Mouse (Mus musculus) embryo, embryonic 11 days (tissue): ENCODE measurements around the gene Gzme.
"Not testable (repeated sequence)": the region's sequence is repeated elsewhere in the genome, so short reads cannot be mapped to it uniquely, and the experiment has no call there.

Source experiments
- DNase-seq: peaks from one replicate; pipeline ENCODE4 v3.0.0-alpha.2; 2015

The Gzme gene

DNA sequence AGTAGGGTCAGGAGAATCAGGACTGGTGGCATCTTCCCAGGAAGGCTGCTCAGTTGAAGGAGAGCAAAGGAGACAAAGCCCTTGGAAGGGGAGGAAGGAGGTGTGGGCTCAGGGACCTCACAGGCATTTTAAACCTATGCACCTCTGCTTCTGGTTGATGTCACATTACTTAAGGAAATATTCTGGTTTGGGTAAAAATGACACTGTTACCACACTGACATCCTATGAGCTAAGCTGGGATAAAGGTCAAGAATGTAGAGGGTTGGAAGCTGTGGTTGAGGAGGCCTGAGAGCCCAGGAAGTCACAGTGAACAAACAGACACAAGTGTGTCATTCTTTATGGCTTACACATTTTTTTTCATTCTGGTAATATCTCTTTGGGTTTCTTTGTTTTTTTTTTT lies at the start of gene Gzme:
Gene Gzme, minus strand, starts transcription at position 101 of the 400 bp plus-strand sequence.
- DNase-seq: no peak

DNA sequence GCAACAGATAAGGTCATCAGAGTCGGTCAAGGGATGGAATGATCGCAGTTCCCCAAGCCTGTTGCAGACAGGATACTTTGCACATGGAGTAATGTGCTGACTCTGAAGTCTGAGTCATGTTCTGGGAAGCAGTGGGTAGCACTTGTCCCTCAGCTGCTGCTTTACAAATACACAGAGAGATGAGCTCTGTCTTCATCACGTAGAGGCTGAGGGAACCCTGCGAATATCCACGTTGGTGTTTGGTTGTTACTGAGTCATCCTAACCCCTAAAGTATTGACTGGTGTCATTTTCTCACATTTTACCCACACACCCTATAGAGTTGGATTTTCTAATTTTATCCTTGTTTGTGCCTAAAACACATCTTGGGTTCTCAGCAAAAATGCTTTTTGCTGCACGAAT lies 47.6 kb upstream of the Gzme start:
- no peak for DNase-seq

DNA sequence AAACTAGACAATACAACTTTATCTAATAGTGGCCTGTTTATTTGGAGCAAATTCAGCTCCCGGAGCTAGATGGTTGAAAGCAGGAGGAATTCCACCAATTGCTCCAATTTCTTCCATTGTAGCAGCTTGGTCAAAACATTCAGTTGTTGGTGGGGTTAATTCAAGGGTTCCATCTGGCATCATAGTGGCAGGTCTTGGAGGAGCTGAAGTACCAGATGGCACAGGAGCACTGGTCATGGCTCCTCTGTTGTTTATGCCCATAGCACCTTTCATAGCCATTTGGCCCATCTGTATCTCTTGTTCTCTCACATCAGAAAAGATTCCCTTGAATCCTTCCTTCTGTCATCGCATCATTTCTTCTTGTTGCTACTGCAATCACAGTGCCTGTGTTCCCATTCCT lies 41.7 kb upstream of the Gzme start:
- DNase-seq: no peak

DNA sequence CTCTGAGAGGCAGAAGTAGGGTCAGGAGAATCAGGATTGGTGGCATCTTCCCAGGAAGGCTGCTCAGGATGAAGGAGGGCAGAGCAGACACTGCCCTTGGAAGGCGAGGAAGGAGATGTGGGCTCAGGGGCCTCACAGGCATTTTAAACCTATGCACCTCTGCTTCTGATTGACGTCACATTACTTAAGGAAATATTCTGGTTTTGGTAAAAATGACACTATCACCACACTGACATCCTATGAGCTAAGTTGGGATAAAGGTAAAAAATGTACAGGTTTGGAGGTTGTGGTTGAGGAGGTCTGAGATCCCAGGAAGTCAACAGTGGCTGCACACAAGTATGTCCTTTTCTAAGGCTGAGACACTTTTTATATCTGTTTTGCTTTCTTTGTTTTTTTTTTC lies 39.1 kb upstream of the Gzme start, which contains the start of gene Gzmg:
Gene Gzmg, minus strand, starts transcription at position 101 of the 400 bp plus-strand sequence.
- DNase-seq: not testable (repeated sequence)

DNA sequence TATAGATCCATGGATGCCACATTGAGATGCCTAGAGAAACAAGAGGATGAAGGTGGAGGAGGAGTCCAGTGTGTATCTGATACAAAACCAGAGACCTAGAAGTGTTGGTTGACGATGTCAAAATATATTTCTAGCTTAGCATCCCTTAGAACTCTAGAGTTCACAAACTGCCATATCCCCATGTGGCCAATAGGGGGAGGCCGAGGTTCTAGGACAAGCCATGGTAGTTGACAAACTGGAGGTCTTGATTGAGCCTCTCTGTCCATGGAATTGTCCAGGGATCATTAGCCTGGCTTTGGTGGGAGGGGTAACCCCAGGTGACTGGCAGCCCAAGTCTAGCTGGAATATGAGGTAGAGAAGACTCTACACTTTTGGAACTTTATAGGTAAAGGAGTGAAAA lies 34.9 kb upstream of the Gzme start:
- no peak for DNase-seq

DNA sequence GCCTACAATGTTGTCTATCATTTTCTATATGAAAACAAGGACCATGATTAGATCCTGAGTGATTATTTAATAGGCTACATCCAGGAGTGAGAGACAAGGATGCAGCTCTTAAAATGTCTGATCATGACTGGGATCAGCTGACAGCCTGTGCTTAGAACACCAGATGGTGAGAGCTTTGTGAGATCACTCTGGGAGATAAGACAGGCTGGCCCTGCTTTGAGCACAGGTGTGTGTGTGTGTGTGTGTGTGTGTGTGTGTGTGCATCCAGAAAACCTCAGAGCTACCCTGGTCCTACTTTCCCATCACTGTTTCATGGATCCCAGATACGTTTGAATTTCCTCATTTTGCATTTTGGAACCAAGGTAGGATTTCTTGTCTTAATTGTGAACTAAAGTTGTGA lies 13.2 kb upstream of the Gzme start:
- DNase-seq: not testable (repeated sequence)

DNA sequence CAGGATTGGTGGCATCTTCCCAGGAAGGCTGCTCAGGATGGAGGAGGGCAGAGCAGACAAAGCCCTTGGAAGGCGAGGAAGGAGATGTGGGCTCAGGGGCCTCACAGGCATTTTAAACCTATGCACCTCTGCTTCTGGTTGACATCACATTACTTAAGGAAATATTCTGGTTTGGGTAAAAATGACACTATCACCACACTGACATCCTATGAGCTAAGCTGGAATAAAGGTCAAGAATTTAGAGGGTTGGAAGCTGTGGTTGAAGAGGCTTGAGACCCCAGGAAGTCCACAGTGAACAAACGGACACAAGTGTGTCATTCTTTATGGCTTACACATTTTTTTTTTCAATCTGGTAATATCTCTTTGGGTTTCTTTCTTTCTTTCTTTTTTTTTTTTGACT lies 12.1 kb upstream of the Gzme start, which contains the start of gene Gzmd:
Gene Gzmd, minus strand, starts transcription at position 101 of the 400 bp plus-strand sequence.
- DNase-seq: not testable (repeated sequence)

DNA sequence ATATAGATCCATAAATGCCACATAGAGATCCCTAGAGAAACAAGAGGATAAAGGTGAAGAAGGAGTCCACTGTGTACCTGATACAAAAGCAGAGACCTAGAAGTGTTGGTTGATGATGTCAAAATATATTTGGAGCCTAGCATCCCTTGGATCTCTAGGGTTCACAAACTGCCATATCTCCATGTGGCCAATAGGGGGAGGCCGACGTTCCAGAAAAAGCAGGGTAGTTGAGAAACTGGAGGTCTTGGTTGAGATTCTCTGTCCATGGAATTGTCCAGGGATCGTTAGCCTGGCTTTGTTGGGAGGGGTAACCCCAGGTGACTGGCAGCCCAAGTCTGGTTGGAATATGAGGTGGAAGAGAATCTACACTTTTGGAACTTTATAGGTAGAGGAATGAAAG lies 7.9 kb upstream of the Gzme start:
- DNase-seq: no peak

DNA sequence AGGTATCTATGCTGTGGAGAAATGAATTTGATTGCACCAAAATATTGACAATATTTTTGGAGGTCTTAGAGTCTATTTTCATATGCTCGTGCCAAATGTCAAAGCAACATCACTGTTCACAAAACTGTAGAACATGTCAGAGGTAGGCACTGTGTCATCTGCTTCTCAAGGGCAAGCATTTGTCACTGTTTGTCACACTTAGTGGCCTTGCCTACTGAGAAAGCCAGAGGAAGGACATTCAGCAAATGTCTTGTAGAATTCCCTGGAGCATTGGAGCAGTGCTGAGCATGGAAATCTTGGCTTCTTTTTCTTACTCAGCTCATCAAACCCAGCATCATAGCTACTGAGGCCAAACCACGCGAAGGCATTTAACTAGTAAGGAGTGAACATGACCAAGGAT lies 3.1 kb upstream of the Gzme start:
- no peak for DNase-seq

DNA sequence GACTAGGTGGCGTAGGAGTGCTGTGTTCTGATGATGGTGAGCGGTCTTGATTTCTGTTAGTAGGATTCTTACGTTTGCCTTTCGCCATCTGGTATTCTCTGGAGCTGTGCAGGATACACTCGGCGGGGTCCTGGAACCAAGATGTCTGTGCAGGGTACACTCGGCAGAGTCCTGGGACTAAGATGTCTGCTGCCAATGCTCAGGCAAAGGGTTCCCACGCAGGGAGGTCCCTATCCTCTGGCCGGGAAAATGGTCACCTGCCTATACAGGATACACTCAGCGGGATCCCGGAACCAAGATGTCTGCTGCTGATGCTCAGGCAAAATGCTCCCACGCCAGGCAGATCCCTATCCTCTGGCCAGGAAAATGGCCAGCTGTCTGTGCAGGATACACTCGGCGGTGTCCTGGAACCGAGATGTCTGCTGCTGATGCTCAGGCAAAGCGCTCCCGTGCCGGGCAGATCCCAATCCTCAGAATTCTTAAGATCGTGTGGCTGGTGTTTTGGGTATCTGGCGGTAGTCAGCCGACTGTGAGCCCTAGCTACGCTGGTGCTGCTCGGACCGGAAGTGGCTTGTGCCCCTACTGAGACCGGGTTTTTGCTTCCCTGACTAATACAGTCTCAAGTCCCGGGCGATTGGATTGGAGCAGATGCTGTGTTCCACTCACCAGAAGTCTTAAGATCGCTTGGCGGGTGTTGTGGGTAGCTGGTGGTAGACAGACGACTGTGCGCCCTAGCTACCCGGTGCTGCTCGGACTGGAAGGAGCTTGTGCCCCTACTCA lies 4.7 kb downstream of the Gzme start:
- DNase-seq: not testable (repeated sequence)

DNA sequence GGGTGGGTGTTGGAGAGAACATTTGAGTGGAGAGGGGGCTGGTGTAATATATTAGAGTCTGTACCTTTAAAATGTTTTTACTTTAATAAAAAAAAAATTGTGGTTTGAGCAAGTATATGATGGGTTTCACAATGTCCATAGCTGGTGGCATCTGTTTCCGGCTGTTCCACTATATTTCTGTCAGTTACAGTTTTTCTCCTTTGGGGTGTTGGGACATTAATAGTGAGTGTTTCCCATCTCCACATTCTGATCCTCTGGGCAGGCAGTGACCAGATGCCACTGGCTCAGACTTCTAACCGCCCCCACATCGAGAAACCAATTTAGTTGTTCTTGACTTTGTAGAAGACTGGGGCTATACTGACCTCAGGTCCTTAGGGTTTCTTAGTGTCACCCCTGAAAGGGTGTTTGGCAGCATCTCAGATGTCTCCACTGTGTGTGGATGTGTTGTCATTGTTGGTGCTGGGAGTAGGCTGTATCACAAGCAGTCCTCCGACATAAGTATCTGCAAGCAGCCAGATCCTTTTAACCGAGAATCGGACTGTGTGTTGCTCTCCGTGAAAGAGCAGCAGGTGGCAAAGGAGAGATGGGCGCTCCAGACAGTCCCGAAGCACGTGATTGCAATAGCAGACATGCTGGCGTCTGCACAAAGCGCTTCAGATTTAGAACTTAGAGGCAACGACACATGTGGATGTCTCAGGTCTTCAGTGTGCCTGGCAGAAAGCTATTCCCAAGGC lies 14.8 kb downstream of the Gzme start:
- no peak for DNase-seq

DNA sequence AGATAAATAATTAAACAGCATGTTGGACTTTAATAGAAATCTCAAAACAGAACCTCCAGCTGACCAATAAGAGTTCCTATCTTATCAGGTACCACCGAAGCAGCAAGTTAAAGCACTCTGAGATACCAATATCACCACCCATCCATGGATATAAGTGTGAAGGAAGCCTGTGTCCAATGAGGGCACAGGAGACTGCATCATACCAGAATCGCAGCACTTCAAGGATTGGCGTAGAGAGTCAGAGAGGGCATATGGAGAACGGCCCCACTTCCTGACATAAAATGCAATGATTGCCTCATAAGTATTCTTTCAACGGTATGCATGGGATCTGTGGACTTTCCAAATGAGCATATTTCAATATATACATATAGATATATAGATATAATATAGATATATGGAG lies 15.4 kb downstream of the Gzme start:
- no peak for DNase-seq

DNA sequence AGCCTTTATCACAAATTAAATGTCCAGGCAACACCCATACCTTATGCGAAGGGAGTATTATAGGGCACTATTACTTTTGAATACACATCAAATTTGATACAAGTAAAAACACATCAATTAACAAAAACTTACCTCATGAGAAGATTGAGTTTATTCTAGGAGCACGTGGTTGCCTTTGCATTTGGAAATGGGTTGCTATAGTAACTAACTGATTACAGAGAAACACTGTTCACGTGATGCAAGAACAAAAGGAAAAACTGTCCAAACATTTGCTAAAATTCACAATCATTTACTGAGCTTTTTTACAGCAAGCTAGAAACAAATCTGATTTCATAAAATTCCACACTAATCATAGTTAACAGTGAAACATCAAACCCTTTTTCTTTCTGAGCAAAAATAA lies 17.0 kb downstream of the Gzme start:
- DNase-seq: no peak

DNA sequence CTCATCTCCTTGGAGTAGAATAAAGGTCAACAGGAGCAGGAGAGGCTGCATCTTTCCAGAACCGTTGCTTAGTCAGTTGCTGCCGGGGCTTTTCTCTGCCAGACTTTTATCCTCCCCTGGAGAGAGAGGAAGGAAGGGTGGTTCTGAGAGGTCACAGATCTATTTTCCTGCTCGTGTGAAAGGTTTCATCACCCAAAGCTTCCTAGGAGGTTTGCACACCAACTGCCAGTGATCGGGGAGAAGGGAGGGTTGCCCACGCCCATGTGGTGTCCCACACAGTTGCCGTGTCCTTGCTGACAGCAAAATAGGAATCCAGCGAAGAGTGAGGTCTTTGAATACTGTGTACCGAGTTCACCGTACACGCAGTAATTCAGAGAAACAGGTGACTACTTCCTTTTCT lies 18.0 kb downstream of the Gzme start, which contains the start of gene Ctsg:
Gene Ctsg, minus strand, starts transcription at position 189 of the 400 bp plus-strand sequence.
- DNase-seq: no peak

DNA sequence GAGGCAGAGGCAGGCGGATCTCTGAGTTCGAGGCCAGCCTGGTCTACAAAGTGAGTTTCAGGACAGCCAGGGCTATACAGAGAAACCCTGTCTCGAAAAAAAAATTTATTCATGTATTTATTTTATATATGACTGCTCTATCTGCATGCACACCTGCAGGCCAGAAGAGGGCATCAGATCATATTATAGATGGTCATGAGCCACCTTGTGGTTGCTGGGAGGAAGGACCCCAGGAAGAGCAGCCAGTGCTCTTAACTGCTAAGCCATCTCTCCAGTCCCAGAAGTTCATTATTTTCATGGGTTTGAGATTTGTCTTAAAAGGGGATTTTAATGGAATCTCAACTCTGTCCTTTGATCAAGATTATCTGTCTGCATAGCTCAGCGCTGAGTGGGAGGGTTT lies 21.5 kb downstream of the Gzme start:
- no peak for DNase-seq

DNA sequence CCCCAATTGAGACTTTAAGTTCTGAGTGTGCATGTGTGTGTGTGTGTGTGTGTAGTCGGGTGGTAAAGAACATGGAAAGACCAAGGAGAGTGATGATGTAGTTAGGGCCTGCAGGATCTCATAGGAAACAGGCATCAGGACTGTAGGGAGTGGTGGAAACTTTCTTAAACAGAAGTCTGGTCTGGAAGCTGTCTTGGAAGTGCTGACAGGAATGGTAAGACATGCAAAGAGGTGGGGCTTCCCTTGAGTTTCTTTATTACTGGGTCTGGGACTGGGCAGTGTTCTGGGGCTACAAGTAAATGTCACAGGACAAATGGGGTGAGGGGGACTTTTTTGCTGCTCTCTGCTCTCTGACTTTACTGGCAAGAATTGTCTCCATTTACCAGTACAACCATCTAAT lies 22.8 kb downstream of the Gzme start:
- no peak for DNase-seq

DNA sequence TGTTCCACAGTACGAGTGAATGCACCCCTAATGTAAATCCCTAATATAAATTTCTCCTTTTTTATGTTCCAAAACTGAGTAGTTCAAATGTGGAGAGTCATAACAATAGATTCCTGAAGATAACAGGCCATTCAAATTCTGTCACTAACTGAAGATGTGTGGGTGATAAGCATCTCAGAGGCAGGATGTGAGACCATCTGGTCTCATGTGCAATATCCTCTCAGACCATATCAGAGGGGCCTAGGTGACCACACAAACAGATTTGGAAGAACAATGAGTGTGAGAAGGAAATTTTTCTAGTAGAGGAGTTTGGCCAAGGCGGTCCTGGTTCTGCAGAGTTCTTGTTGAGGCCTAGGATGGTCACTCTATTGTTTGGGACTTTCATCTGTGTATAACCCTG lies 27.1 kb downstream of the Gzme start:
- DNase-seq: no peak

DNA sequence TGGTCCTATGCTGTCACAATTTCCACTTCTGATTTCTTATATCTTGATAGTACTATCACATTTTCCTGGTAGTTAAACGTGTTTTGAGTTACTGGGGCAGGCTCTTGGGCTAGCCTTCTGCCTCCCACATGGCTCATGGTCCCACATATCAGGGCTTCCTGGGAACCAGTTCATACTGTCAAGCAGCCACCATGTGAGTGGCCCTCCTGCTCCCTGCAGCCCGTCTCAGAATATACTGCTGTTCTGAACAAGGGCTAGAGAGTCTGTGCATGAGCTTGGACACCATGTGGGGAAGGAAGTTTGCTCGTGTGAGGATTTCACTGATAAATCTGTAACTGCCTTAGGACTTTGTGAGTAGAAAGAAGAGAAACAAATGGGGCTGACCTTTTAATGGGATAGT lies 33.7 kb downstream of the Gzme start:
- DNase-seq: no peak

DNA sequence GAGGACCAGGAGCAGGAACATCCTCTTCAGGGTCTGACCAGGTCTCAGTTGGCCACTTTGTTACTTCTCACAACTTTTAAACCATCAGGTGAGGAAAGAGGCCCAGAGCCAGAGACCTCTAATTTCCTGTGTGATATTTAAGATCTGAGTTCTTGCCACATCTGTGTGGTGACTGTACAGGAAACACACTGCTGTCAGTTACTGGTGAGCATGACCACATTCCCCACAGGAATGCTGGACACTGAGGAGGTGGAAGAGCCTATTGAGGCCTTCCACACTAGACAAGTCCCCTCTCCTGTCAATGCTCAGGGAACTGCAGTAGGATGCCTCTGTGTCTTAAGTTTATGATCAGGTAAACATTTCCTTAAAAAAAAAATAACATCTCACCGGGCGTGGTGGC lies 35.3 kb downstream of the Gzme start, which contains the start of gene Mcpt8:
Gene Mcpt8, minus strand, starts transcription at position 107 of the 400 bp plus-strand sequence.
- DNase-seq: no peak

DNA sequence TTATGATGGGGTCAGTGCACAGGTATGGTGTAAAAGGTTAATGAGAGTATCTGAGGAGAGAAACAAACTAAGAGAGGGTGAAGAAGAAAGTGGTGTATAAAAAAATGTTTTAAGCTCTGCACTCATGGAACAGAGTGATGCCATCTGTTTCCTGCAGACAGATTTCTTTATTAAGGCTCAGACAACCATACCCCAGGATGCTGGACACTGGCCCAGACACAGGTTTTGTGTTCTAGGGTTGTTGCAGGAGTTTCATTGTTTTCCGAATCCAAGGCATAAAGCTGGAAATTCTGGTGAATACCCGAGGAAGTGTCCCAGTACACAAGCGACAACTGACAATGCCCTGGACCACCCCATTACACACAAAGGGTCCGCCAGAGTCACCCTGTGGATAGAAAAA lies 38.4 kb downstream of the Gzme start:
- DNase-seq: no peak
